Mouse (Mus musculus): ENCODE data around the gene Ckmt2. TPM values are rescaled to one million over a fixed set of nuclear protein-coding genes. Genes with fewer than 3 reads are reported as not detected.

Gene Ckmt2
- total and polyA plus RNA-seq, 3 experiments = not detected

GRCm38 (mm10) chr13:91807155-91807839 is 69.4 kb downstream of the Ckmt2 start, which contains the start of gene Zcchc9:
Gene Zcchc9 (minus strand): TSS chr13:91807705.
- Histone ChIP-seq H3K4me3 (replicated peaks in 1 of 3; ENCODE audit: low read depth in 2 of 3, low read length in 2 of 3, poor library complexity in 1 of 3) (peak within 1 kb of the TSS; percentile 90 to 99 (median 95)), H3K4me2 (ENCODE audit: insufficient read depth, low read depth, poor library complexity, severe bottlenecking) (peak within 1 kb of the TSS; percentile 95), H3K27ac (ENCODE audit: insufficient read depth, low read depth) (peak within 1 kb of the TSS; percentile 87), H3K9me3 (replicated peaks; ENCODE audit: low read length) (no peaks in the 10 kb centered on the region), H3K79me2 (replicated peaks; ENCODE audit: control insufficient read depth, extremely low read depth, insufficient read depth, poor library complexity, severe bottlenecking) (peaks cover 32% of the 10 kb centered on the region), H3K27me3 (replicated peaks) (no peaks in the 10 kb centered on the region), H3K9ac (ENCODE audit: insufficient read depth, low read depth) (peak within 1 kb of the TSS; percentile 90), H3K4me1 (ENCODE audit: control insufficient read depth in 1 of 2, insufficient read depth in 2 of 2) (peaks cover 6 to 27% of the 10 kb centered on the region in 2 experiments; a peak in 3 of 4 replicates), H3K36me3 (replicated peaks in 1 of 2; ENCODE audit: control insufficient read depth in 1 of 2, insufficient read depth in 1 of 2, low read length in 1 of 2) (peaks cover 13 to 18% of the 10 kb centered on the region in 2 experiments)
- peak; percentile 92 for DNase-seq (ENCODE audit: extremely low read depth)
- TF ChIP-seq ZMIZ1 (IDR thresholded peaks at IDR 0.05; ENCODE audit: low read depth, low read length) (peak; percentile 80; the same call in 1 of the 2 replicates), ELF1 (IDR thresholded peaks at IDR 0.05; ENCODE audit: low read depth, low read length) (peak; percentile 87), MAX (IDR thresholded peaks at IDR 0.05; ENCODE audit: low read length) (no peak; the same call in none of the 2 replicates), MXI1 (IDR thresholded peaks at IDR 0.05; ENCODE audit: low read depth, low read length) (peak; percentile 85), UBTF (IDR thresholded peaks at IDR 0.05; ENCODE audit: low read depth, low read length) (peak; percentile 67; the same call in 1 of the 2 replicates), BHLHE40 (IDR thresholded peaks at IDR 0.05; ENCODE audit: low read depth, low read length) (peak; percentile 59), HCFC1 (IDR thresholded peaks at IDR 0.05; ENCODE audit: low read depth, low read length) (peak; percentile 88), MAZ (IDR thresholded peaks at IDR 0.05; ENCODE audit: low read depth, low read length) (no peak), MYC (IDR thresholded peaks at IDR 0.05; ENCODE audit: low read depth, low read length) (peak; percentile 34; the same call in 1 of the 2 replicates), ZNF384 (IDR thresholded peaks at IDR 0.05; ENCODE audit: low read depth, low read length) (no peak), POLR2A (IDR thresholded peaks at IDR 0.05; ENCODE audit: low read depth, low read length) (peak; percentile 91; the same call in 1 of the 2 replicates), IRF4 (IDR thresholded peaks at IDR 0.05; ENCODE audit: low read depth, low read length) (peak; percentile 42; the same call in 1 of the 2 replicates), SMC3 (IDR thresholded peaks at IDR 0.05; ENCODE audit: low read depth, low read length) (peak; percentile 18), MEF2A (IDR thresholded peaks at IDR 0.05; ENCODE audit: borderline replicate concordance, low read depth, low read length) (no peak), TBP (conservative IDR thresholded peaks at IDR 0.05; ENCODE audit: low read depth, low read length) (peak; percentile 78; the same call in 1 of the 2 replicates), ETS1 (conservative IDR thresholded peaks at IDR 0.05; ENCODE audit: low read depth, low read length) (0 out of 2 replicates have a peak, but pooled peaks have one; percentile 5), CHD1 (IDR thresholded peaks at IDR 0.05; ENCODE audit: low read depth, low read length) (peak; percentile 92; the same call in 1 of the 2 replicates), SIN3A (IDR thresholded peaks at IDR 0.05; ENCODE audit: low read length) (peak; percentile 33; the same call in 1 of the 2 replicates), KAT2A (IDR thresholded peaks at IDR 0.05; ENCODE audit: insufficient replicate concordance, low read length) (peak; percentile 73; the same call in 1 of the 2 replicates), JUND (conservative IDR thresholded peaks at IDR 0.05; ENCODE audit: low read depth, low read length) (no peak), NELFE (IDR thresholded peaks at IDR 0.05; ENCODE audit: low read depth, low read length) (peak; percentile 85), NRF1 (IDR thresholded peaks at IDR 0.05; ENCODE audit: low read depth, low read length) (0 out of 2 replicates have a peak, but pooled peaks have one; percentile 5), CTCF (conservative IDR thresholded peaks at IDR 0.05 in 1 of 2, IDR thresholded peaks at IDR 0.05 in 1 of 2; ENCODE audit: low read depth in 2 of 2, low read length in 2 of 2) (peak in 1 of 2 experiments; percentile 50; a peak in 2 of 4 replicates), RAD21 (IDR thresholded peaks at IDR 0.05; ENCODE audit: low read depth, low read length) (peak; percentile 39), TCF12 (IDR thresholded peaks at IDR 0.05; ENCODE audit: low read depth, low read length) (peak; percentile 90)
- in situ Hi-C loops (cut with MboI; ENCODE audit: low pct_ligation_motif_present, low pct_unique_long_range_greater_than_20kb, low sequenced_read_pairs) (loop anchor here (5.0 kb wide), 1 partner anchor 45 kb away; no protein-coding TSS in a partner anchor), dilution Hi-C loops (cut with MboI; ENCODE audit: extremely low pct_ligation_motif_present, extremely low pct_unique_long_range_greater_than_20kb, low sequenced_read_pairs) (no loop called here)

Other genes starting within 250 kb of the Ckmt2 start
- gene Acot12, start 135.4 kb downstream of the Ckmt2 start, total RNA-seq (2012; rRNA removed) = 0.55 and 0.97 TPM in 2 replicates
- 0.90 and 1.6 TPM in 2 replicates for gene Acot12, start 135.4 kb downstream of the Ckmt2 start, total RNA-seq (2014; rRNA removed)
- gene Acot12, start 135.4 kb downstream of the Ckmt2 start, polyA plus RNA-seq (2012; ENCODE audit: insufficient read length, low read depth) = 0.83 and 0.96 TPM in 2 replicates
- 41.6 and 45.2 TPM in 2 replicates for gene Zcchc9, start 69.2 kb downstream of the Ckmt2 start, total RNA-seq (2012; rRNA removed)
- gene Zcchc9, start 69.2 kb downstream of the Ckmt2 start, total RNA-seq (2014; rRNA removed) = 47.9 and 56.0 TPM in 2 replicates
- gene Zcchc9, start 69.2 kb downstream of the Ckmt2 start, polyA plus RNA-seq (2012; ENCODE audit: insufficient read length, low read depth) = 69.5 and 89.1 TPM in 2 replicates

Data from CH12.LX (cell line).